Mouse (Mus musculus): ENCODE measurements around the gene Gprc5a. TPM values are rescaled to one million over a fixed set of nuclear protein-coding genes. Genes with fewer than 3 reads are reported as not detected.

Gprc5a gene
- polyA plus RNA-seq, 1 experiment: 10.8 TPM

- Histone ChIP-seq H3K27me3 (ENCODE audit: control insufficient read depth, insufficient read depth, insufficient read length) (no peaks in the 10 kb centered on the region), H3ac (ENCODE audit: control insufficient read depth, insufficient read length) (no peak overlapping the region), H3K36me3 (ENCODE audit: control insufficient read depth, insufficient read depth) (no peaks in the 10 kb centered on the region), H3K4me3 (no peak overlapping the region), H3K79me2 (ENCODE audit: control insufficient read depth, insufficient read depth) (no peaks in the 10 kb centered on the region), H3K4me2 (ENCODE audit: low read depth) (peak overlapping the region; percentile 48)
- TF ChIP-seq REST (IDR thresholded peaks at IDR 0.05; ENCODE audit: insufficient read depth, insufficient read length): no peak
- no peak for TF ChIP-seq SRF (IDR thresholded peaks at IDR 0.05; ENCODE audit: control insufficient read depth, insufficient read length, low read depth)
- no peak for TF ChIP-seq MYOD1 (IDR thresholded peaks at IDR 0.05; ENCODE audit: control insufficient read depth in 1 of 3, insufficient read length in 2 of 3, low read depth in 2 of 3)
- no peak for TF ChIP-seq TCF3 (IDR thresholded peaks at IDR 0.05; ENCODE audit: insufficient read length, low read depth)
- TF ChIP-seq CEBPB (IDR thresholded peaks at IDR 0.05; ENCODE audit: insufficient read depth, poor library complexity, severe bottlenecking): no peak
- no peak for TF ChIP-seq TCF12 (IDR thresholded peaks at IDR 0.05; ENCODE audit: insufficient read depth, poor library complexity, severe bottlenecking)
- TF ChIP-seq POLR2A (IDR thresholded peaks at IDR 0.05; ENCODE audit: insufficient read length, low read depth): no peak
- no peak for TF ChIP-seq USF1 (IDR thresholded peaks at IDR 0.05; ENCODE audit: low read depth)
- no peak for TF ChIP-seq MYOG (IDR thresholded peaks at IDR 0.05; ENCODE audit: control insufficient read depth in 1 of 3, insufficient read depth in 1 of 3, insufficient read length in 2 of 3, low read depth in 2 of 3)
- TF ChIP-seq E2F4 (IDR thresholded peaks at IDR 0.05; ENCODE audit: insufficient read depth): no peak
- TF ChIP-seq POLR2AphosphoS2 (IDR thresholded peaks at IDR 0.05; ENCODE audit: insufficient read length, low read depth): no peak
- TF ChIP-seq MAX (IDR thresholded peaks at IDR 0.05; ENCODE audit: low read depth): no peak
These were observed 47.6 kb downstream of the Gprc5a start for GRCm38 (mm10) chr6:135113114-135113436.

GRCm38 (mm10) chr6:135116479-135116878 lies 51.0 kb downstream of the Gprc5a start:
- Histone ChIP-seq H3K27me3 (ENCODE audit: control insufficient read depth, insufficient read depth, insufficient read length) (no peaks in the 10 kb centered on the region), H3K79me2 (ENCODE audit: control insufficient read depth, insufficient read depth) (no peaks in the 10 kb centered on the region), H3K4me2 (ENCODE audit: low read depth) (no peak overlapping the region), H3ac (ENCODE audit: control insufficient read depth, insufficient read length) (no peak overlapping the region), H3K4me3 (no peak overlapping the region), H3K36me3 (ENCODE audit: control insufficient read depth, insufficient read depth) (no peaks in the 10 kb centered on the region)
- TF ChIP-seq MYOD1 (IDR thresholded peaks at IDR 0.05; ENCODE audit: control insufficient read depth in 1 of 3, insufficient read length in 2 of 3, low read depth in 2 of 3): no peak
- TF ChIP-seq REST (IDR thresholded peaks at IDR 0.05; ENCODE audit: insufficient read depth, insufficient read length): no peak
- TF ChIP-seq MAX (IDR thresholded peaks at IDR 0.05; ENCODE audit: low read depth): no peak
- TF ChIP-seq POLR2A (IDR thresholded peaks at IDR 0.05; ENCODE audit: insufficient read length, low read depth): no peak
- no peak for TF ChIP-seq MYOG (IDR thresholded peaks at IDR 0.05; ENCODE audit: control insufficient read depth in 1 of 3, insufficient read depth in 1 of 3, insufficient read length in 2 of 3, low read depth in 2 of 3)
- TF ChIP-seq TCF3 (IDR thresholded peaks at IDR 0.05; ENCODE audit: insufficient read length, low read depth): no peak
- TF ChIP-seq POLR2AphosphoS2 (IDR thresholded peaks at IDR 0.05; ENCODE audit: insufficient read length, low read depth): no peak
- no peak for TF ChIP-seq E2F4 (IDR thresholded peaks at IDR 0.05; ENCODE audit: insufficient read depth)
- no peak for TF ChIP-seq SRF (IDR thresholded peaks at IDR 0.05; ENCODE audit: control insufficient read depth, insufficient read length, low read depth)
- no peak for TF ChIP-seq USF1 (IDR thresholded peaks at IDR 0.05; ENCODE audit: low read depth)
- TF ChIP-seq CEBPB (IDR thresholded peaks at IDR 0.05; ENCODE audit: insufficient read depth, poor library complexity, severe bottlenecking): no peak
- no peak for TF ChIP-seq TCF12 (IDR thresholded peaks at IDR 0.05; ENCODE audit: insufficient read depth, poor library complexity, severe bottlenecking)

- H3K4me2 ChIP-seq (ENCODE audit: low read depth): no peak within 1 kb of the TSS
These were observed 52.7 kb downstream of the Gprc5a start, which contains the start of gene Gprc5d for GRCm38 (mm10) chr6:135118183-135118582. Gprc5d (minus strand) TSS chr6:135118283.

GRCm38 (mm10) chr6:135124755-135125380 lies 59.4 kb downstream of the Gprc5a start:
- Histone ChIP-seq H3K79me2 (ENCODE audit: control insufficient read depth, insufficient read depth) (no peaks in the 10 kb centered on the region), H3ac (ENCODE audit: control insufficient read depth, insufficient read length) (no peak overlapping the region), H3K4me3 (no peak overlapping the region), H3K36me3 (ENCODE audit: control insufficient read depth, insufficient read depth) (no peaks in the 10 kb centered on the region), H3K27me3 (ENCODE audit: control insufficient read depth, insufficient read depth, insufficient read length) (no peaks in the 10 kb centered on the region), H3K4me2 (ENCODE audit: low read depth) (no peak overlapping the region)
- TF ChIP-seq E2F4 (IDR thresholded peaks at IDR 0.05; ENCODE audit: insufficient read depth) (no peak), TCF3 (IDR thresholded peaks at IDR 0.05; ENCODE audit: insufficient read length, low read depth) (no peak), USF1 (IDR thresholded peaks at IDR 0.05; ENCODE audit: low read depth) (no peak), MYOD1 (IDR thresholded peaks at IDR 0.05; ENCODE audit: control insufficient read depth in 1 of 3, insufficient read length in 2 of 3, low read depth in 2 of 3) (peak in 2 of 3 experiments; percentile 48 to 87), TCF12 (IDR thresholded peaks at IDR 0.05; ENCODE audit: insufficient read depth, poor library complexity, severe bottlenecking) (peak; percentile 25), MAX (IDR thresholded peaks at IDR 0.05; ENCODE audit: low read depth) (no peak), REST (IDR thresholded peaks at IDR 0.05; ENCODE audit: insufficient read depth, insufficient read length) (no peak), SRF (IDR thresholded peaks at IDR 0.05; ENCODE audit: control insufficient read depth, insufficient read length, low read depth) (no peak), CEBPB (IDR thresholded peaks at IDR 0.05; ENCODE audit: insufficient read depth, poor library complexity, severe bottlenecking) (no peak), POLR2AphosphoS2 (IDR thresholded peaks at IDR 0.05; ENCODE audit: insufficient read length, low read depth) (no peak), POLR2A (IDR thresholded peaks at IDR 0.05; ENCODE audit: insufficient read length, low read depth) (no peak), MYOG (IDR thresholded peaks at IDR 0.05; ENCODE audit: control insufficient read depth in 1 of 3, insufficient read depth in 1 of 3, insufficient read length in 2 of 3, low read depth in 2 of 3) (peak; percentile 31 to 96 (median 89))

More at GRCm38 (mm10) chr6:135118183-135118582, 52.7 kb downstream of the Gprc5a start, which contains the start of gene Gprc5d:
- Histone ChIP-seq H3ac (ENCODE audit: control insufficient read depth, insufficient read length) (no peak within 1 kb of the TSS), H3K79me2 (ENCODE audit: control insufficient read depth, insufficient read depth) (no peaks in the 10 kb centered on the region), H3K27me3 (ENCODE audit: control insufficient read depth, insufficient read depth, insufficient read length) (no peaks in the 10 kb centered on the region), H3K4me3 (no peak within 1 kb of the TSS), H3K36me3 (ENCODE audit: control insufficient read depth, insufficient read depth) (no peaks in the 10 kb centered on the region)
- TF ChIP-seq REST (IDR thresholded peaks at IDR 0.05; ENCODE audit: insufficient read depth, insufficient read length) (no peak), USF1 (IDR thresholded peaks at IDR 0.05; ENCODE audit: low read depth) (no peak), POLR2AphosphoS2 (IDR thresholded peaks at IDR 0.05; ENCODE audit: insufficient read length, low read depth) (no peak), E2F4 (IDR thresholded peaks at IDR 0.05; ENCODE audit: insufficient read depth) (no peak), MYOG (IDR thresholded peaks at IDR 0.05; ENCODE audit: control insufficient read depth in 1 of 3, insufficient read depth in 1 of 3, insufficient read length in 2 of 3, low read depth in 2 of 3) (no peak), TCF12 (IDR thresholded peaks at IDR 0.05; ENCODE audit: insufficient read depth, poor library complexity, severe bottlenecking) (no peak), CEBPB (IDR thresholded peaks at IDR 0.05; ENCODE audit: insufficient read depth, poor library complexity, severe bottlenecking) (no peak), MYOD1 (IDR thresholded peaks at IDR 0.05; ENCODE audit: control insufficient read depth in 1 of 3, insufficient read length in 2 of 3, low read depth in 2 of 3) (no peak), SRF (IDR thresholded peaks at IDR 0.05; ENCODE audit: control insufficient read depth, insufficient read length, low read depth) (no peak), MAX (IDR thresholded peaks at IDR 0.05; ENCODE audit: low read depth) (no peak), TCF3 (IDR thresholded peaks at IDR 0.05; ENCODE audit: insufficient read length, low read depth) (no peak), POLR2A (IDR thresholded peaks at IDR 0.05; ENCODE audit: insufficient read length, low read depth) (no peak)

Data from myocyte (in vitro differentiated cells).